Mouse (Mus musculus) brain, embryonic 18.5 days (tissue): ENCODE data around the gene Mast3.

Experiments
- DNase-seq: peaks from one replicate; pipeline ENCODE4 v3.0.0-alpha.2; 2012; ENCODE audit warnings: low read depth, low spot score

Gene Mast3

DNA sequence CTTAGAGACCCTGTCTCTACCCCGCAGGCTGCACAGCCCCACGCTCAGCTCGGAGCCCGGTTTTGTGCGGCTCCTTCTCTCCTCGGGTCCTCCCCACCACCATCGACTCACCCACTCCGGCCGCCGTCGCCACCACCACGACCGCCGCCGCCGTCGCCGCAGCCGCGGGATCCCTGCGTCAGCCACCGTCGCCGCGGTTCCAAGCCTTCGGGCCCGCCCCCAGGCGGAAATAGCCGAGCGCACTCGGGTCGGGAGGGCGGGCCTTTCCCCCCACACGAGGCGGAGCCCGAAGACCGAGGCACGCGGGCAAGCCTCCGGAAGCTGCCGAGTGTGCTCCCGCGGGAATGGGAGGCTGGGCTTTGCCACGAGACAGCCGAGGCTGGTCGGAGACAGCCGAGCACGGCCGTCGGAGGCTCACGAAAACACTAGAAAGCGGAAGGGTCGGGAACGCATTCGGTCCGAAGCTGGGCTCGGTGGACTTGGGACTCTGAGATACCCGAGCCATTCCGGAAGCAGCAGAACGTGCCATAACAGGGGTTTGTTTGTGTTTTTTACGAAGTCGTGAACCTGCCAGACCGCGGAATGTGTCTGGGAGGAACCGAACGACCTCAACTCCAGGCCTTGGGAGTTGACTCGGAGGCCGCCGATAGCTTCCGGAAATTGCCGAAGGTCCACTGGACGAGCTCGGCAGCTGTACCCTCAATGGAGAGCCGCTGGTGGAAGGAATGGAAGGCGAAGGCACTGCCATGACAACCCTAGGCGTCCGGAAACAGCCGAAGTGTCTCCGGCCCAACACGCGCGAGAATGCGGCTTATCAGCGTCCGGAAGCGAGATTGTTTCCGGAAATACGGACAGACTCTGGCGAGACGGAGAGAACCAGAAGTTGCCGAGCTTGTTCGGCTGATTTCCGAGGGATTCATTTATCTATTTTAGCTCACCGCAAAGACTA, 28.1 kb downstream of the Mast3 start, which contains the start of gene Pik3r2:
Gene Pik3r2, minus strand, starts transcription at position 218 of the 949 bp plus-strand sequence.
- DNase-seq: peak; percentile 95

- no peak for DNase-seq
Observed at GRCm38 (mm10) chr8:70775851-70776495, 28.9 kb downstream of the Mast3 start.

GRCm38 (mm10) chr8:70775227-70775626, 29.6 kb downstream of the Mast3 start:
- no peak for DNase-seq

- DNase-seq: no peak
Observed at GRCm38 (mm10) chr8:70774740-70775139, 30.1 kb downstream of the Mast3 start.

DNA sequence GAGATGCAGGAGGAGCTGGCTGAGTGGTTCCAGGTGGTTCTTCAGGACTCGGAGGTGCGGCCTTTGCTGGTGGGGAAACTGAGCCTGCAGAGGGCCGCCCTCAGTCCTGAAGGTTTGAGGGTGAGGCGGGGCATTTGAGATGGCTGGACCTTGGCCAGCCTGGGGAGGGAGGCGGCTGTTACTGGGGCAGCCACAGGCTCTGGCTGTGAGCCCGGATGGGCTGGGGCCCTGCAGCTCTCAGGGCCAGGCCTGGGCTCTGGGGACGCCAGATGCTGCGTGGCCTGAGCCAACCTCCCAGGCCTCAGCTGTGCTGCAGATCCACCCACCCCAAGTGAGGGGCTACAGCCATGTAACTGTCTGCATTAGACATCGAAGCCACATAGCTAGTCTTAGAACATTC, 31.0 kb downstream of the Mast3 start:
- no peak for DNase-seq

DNA sequence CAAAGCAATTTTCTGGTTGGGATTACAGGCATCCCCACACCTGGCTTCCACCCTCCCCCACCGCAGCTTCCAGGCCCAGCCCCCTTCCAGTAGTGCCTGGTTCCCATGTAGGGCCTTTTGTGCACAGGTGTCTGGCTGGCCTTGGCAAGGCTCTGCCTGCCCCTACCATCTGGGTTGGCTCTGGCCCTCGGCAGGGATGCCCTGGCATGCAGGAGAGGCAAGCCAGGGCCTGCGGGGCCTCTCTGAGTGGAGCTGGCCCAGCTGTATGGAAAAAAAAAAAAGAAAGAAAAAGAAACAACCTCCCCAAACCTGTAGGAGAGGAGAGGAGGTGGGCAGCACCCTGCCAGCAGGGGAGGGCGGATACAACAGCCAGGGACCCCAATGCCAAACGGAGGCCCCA, 31.4 kb downstream of the Mast3 start:
- no peak for DNase-seq

GRCm38 (mm10) chr8:70772890-70773289, 32.0 kb downstream of the Mast3 start:
- no peak for DNase-seq

DNA sequence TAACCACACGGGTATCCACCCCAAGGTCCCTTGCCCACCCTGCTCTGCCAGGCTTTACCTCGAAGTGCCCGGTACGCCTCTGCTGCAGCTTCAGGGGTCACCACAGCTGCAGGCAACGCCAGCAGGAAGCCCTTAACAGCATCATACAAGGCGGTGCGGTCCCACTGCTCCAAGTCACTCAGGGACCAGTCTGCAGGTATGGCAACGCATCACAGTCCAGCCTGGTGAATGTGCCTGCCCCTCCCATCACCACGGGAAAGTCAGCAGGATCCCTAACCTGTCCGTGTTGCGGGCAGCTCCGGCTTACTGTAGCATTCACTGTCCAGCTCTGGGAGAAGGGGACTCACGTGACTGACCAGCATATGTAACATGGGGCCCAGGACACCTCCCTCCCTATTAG, 32.8 kb downstream of the Mast3 start:
- DNase-seq: no peak

GRCm38 (mm10) chr8:70771217-70771616, 33.6 kb downstream of the Mast3 start:
- no peak for DNase-seq

- DNase-seq: no peak
Observed at GRCm38 (mm10) chr8:70770748-70771147, 34.1 kb downstream of the Mast3 start.

DNA sequence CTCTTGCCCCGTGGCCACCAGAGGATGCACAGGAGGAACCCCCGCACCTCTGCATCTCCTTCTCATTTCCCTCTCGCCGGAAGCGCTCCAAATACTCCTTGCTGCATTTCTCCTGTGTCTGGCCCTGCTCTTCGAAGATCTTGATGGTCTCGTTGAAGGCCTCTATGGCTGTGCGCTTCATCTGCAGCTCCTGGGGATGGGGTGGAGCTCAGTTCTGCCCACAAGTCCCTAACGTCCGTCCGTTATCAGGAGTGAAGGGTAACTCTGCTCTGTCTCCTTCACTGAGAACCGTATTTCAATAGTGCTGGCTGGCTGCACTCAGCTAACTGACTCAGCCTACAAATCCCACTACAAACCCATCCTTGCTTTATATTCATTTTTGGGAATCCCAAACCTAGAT, 35.0 kb downstream of the Mast3 start:
- no peak for DNase-seq

DNA sequence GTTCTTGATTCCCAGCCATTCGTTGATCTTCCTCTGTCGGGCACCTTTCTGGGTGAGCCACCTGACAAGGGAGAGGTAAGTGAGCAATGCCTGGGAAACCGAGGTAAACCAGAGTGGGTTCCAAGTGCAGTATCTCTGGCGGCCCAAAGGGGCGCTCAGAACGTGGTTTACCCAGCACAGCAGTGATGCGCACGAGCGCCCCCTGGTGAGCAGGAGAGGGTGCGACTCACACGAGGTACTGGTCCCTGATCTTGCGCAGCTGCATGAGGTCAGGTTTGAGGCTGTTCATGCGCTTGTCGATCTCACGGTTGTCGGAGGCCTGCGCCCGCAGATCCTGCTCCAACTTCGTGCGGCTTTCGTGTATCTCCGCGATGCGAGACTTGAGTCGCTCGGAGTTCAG, 35.5 kb downstream of the Mast3 start:
- peak; percentile 71 for DNase-seq

GRCm38 (mm10) chr8:70768956-70769355, 35.9 kb downstream of the Mast3 start:
- no peak for DNase-seq

DNA sequence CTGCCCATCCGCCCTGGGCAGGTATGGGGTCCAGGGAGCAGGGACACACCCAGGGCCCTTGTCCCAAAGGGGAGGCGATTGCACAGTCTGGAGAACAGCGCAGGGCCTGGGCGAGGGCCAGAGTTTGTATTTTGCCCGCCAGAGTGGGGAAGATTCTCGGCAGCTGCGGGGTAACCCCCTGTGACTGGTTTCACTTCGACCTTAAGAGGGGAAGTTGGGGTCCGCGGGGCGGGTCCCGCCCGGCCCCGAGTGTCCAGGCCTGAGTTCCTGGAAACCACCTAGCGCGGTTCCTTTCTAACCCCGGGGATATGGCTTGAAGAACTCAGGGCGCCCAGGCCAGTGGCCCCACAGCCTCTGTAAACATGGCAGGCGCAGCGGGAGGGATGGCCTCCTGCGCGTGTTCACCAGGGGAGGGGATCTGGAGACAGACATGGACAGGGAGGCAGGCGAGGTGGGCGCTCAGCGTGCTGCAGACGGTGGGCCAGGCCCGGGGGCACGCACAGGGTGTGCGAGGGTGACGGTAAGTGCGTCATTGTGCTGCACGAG, 36.5 kb downstream of the Mast3 start:
- no peak for DNase-seq

- DNase-seq: no peak
Observed at GRCm38 (mm10) chr8:70767503-70767902, 37.4 kb downstream of the Mast3 start.

GRCm38 (mm10) chr8:70766571-70767440, 38.0 kb downstream of the Mast3 start:
- DNase-seq: no peak

DNA sequence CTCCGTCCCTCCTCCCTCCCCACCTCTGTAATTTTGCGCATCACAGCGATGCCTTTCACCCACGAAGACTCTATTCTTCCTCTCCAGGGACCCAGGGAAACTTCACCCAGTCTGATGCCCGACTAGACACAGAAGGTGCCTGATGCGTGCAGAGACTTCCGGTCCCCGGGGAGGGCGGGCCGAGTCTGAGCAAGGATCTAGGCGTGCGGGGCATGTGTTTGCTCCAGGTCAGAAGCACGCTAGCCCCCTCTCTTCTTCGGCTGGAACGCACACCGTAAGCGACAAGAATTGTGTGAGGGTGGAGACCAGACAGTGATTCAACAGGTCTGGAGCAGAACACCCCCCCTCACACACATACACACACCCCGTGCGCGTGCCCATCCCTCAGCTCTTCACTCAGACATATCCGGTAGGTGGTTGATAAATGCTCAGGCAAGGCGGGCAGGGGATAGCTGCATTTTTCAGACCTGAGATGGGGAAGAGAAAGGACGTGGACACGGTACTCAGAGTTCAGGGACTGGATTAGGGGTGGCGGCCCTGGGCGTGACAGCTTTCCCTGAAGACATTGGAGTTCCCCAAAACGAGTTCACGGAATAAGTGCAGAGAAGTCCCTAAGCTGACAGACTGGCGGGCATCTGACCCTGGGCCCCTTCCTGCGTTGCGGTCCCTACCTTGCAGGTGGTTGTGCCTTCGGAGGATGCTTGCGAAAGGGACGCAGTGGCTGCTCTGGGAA, 38.9 kb downstream of the Mast3 start:
- DNase-seq: no peak

- no peak for DNase-seq
Observed at GRCm38 (mm10) chr8:70765329-70765728, 39.5 kb downstream of the Mast3 start.

- DNase-seq: no peak
Observed at GRCm38 (mm10) chr8:70764676-70765075, 40.2 kb downstream of the Mast3 start.

GRCm38 (mm10) chr8:70764026-70764425, 40.8 kb downstream of the Mast3 start:
- DNase-seq: no peak

DNA sequence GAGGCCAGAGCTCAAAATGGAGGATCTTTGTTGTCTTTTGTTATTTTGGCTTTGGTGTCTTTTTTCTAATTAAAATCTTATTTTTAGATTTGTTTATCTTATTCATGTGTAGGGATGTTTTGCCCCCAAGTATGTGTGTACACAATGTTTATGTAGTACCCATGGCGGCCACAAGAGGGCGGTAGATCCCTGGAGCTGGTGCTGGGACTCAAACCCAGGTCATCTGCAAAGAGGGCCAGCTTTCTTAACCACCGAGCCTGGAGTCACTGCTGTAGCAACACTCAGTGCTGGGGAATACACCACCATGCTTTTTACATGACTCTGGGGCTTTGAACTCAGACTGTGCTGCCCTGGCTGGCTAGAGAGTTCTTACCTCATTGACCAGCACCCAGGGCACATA, 41.5 kb downstream of the Mast3 start:
- no peak for DNase-seq
